Mouse (Mus musculus): Measurements from ENCODE around the gene Syngr4. TPM values are rescaled to one million over a fixed set of nuclear protein-coding genes. Genes with fewer than 3 reads are reported as not detected.

Gene Syngr4
- polyA plus RNA-seq, 1 experiment = 0.28 TPM

GRCm38 (mm10) chr7:45920583-45921241, 24.2 kb upstream of the Syngr4 start:
- no peak for DNase-seq (ENCODE audit: low read depth in 1 of 2, low spot score in 2 of 2)
- Histone ChIP-seq H3K4me3 (ENCODE audit: extremely low read depth, insufficient read depth, insufficient read length) (peak overlapping the region; percentile 72), H3K27ac (ENCODE audit: insufficient read depth, low read length) (peak overlapping the region; percentile 93), H3K27me3 (ENCODE audit: control insufficient read depth, insufficient read depth, low read length) (no peaks in the 10 kb centered on the region), H3K4me1 (ENCODE audit: control insufficient read depth, insufficient read depth, insufficient read length) (peaks cover 44% of the 10 kb centered on the region), H3K36me3 (ENCODE audit: control insufficient read depth, insufficient read depth, low read length) (peaks cover 7% of the 10 kb centered on the region)
- WGBS = 3% methylated on average over 9 of the region's 9 CpGs
- TF ChIP-seq POLR2A (IDR thresholded peaks at IDR 0.05; ENCODE audit: low read depth, low read length) (no peak), CTCF (IDR thresholded peaks at IDR 0.05; ENCODE audit: extremely low read depth, insufficient read depth, insufficient read length, insufficient replicate concordance) (no peak)

- Histone ChIP-seq H3K4me3 (ENCODE audit: extremely low read depth, insufficient read depth, insufficient read length) (peak overlapping the region; percentile 72), H3K36me3 (ENCODE audit: control insufficient read depth, insufficient read depth, low read length) (peaks cover 7% of the 10 kb centered on the region), H3K27me3 (ENCODE audit: control insufficient read depth, insufficient read depth, low read length) (no peaks in the 10 kb centered on the region), H3K27ac (ENCODE audit: insufficient read depth, low read length) (peak overlapping the region; percentile 93), H3K4me1 (ENCODE audit: control insufficient read depth, insufficient read depth, insufficient read length) (peaks cover 44% of the 10 kb centered on the region)
- TF ChIP-seq CTCF (IDR thresholded peaks at IDR 0.05; ENCODE audit: extremely low read depth, insufficient read depth, insufficient read length, insufficient replicate concordance) = no peak
- no peak for DNase-seq (ENCODE audit: low read depth in 1 of 2, low spot score in 2 of 2)
- 27% methylated on average over 4 of the region's 4 CpGs for WGBS
Measured at GRCm38 (mm10) chr7:45919761-45920160, 23.2 kb upstream of the Syngr4 start.

DNA sequence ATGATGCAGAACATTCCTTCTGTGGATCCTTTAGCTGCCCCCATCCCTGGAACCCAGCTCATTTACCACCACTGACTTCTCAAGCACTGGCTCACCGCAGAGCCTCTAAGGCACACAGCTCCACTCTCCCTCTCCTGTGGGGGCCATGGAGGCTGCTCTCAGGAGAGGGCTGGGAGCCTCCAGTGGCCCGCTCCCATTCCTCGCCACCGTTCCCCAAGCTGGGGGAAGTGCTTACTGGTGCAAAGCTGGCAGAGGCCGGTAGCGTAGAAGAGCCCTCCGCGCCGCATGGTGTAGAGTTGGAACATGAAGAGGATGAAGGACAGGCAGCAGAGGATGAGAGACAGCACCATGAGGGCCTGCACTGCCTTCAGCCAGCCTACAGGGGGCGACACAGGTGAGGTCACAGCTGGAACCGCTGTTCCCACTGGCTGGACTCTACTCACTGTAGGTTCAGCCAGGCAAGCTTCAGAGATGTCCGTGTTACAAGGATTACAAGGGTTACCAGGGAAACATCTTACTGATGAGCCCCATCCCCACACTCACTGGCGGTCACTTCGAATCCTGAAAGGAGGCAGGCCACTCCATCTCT, 22.7 kb upstream of the Syngr4 start:
- WGBS = 75% methylated on average over 14 of the region's 14 CpGs
- no peak for DNase-seq (ENCODE audit: low read depth in 1 of 2, low spot score in 2 of 2)
- Histone ChIP-seq H3K36me3 (ENCODE audit: control insufficient read depth, insufficient read depth, low read length) (peaks cover 7% of the 10 kb centered on the region), H3K4me3 (ENCODE audit: extremely low read depth, insufficient read depth, insufficient read length) (no peak overlapping the region; the same call in 1 of the 2 replicates), H3K27ac (ENCODE audit: insufficient read depth, low read length) (peak overlapping the region; percentile 93; the same call in 1 of the 2 replicates), H3K27me3 (ENCODE audit: control insufficient read depth, insufficient read depth, low read length) (no peaks in the 10 kb centered on the region), H3K4me1 (ENCODE audit: control insufficient read depth, insufficient read depth, insufficient read length) (peaks cover 42% of the 10 kb centered on the region)
- TF ChIP-seq CTCF (IDR thresholded peaks at IDR 0.05; ENCODE audit: extremely low read depth, insufficient read depth, insufficient read length, insufficient replicate concordance) = peak; percentile 79
- no peak for TF ChIP-seq POLR2A (IDR thresholded peaks at IDR 0.05; ENCODE audit: low read depth, low read length)

DNA sequence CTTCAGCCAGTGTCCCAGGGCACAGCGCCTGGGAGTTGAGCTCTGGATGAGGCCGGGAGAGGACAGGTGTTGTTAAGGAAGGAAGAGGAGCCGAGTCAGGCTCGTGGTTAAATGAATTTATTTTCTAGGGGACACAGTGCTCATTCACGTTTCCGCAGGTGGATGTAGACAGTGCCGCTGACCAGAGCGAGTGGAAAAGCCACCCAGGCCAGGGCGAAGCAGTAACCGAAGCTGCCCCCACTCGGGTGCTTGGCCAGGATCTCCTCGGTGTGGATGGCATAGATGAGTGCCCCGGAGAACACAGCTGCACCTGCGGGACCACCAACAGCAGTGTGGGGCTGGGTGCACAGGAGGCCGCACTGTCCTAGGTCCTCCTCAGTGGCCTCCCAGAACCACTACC, 21.4 kb upstream of the Syngr4 start:
- Histone ChIP-seq H3K4me1 (ENCODE audit: control insufficient read depth, insufficient read depth, insufficient read length) (peaks cover 41% of the 10 kb centered on the region), H3K27me3 (ENCODE audit: control insufficient read depth, insufficient read depth, low read length) (no peaks in the 10 kb centered on the region), H3K36me3 (ENCODE audit: control insufficient read depth, insufficient read depth, low read length) (peaks cover 7% of the 10 kb centered on the region), H3K4me3 (ENCODE audit: extremely low read depth, insufficient read depth, insufficient read length) (no peak overlapping the region), H3K27ac (ENCODE audit: insufficient read depth, low read length) (no peak overlapping the region)
- no peak for TF ChIP-seq POLR2A (IDR thresholded peaks at IDR 0.05; ENCODE audit: low read depth, low read length)
- TF ChIP-seq CTCF (IDR thresholded peaks at IDR 0.05; ENCODE audit: extremely low read depth, insufficient read depth, insufficient read length, insufficient replicate concordance) = no peak
- 72% methylated on average over 15 of the region's 15 CpGs for WGBS
- no peak for DNase-seq (ENCODE audit: low read depth in 1 of 2, low spot score in 2 of 2)

- no peak for DNase-seq (ENCODE audit: low read depth in 1 of 2, low spot score in 2 of 2)
- peaks cover 35% of the 10 kb centered on the region for H3K4me1 ChIP-seq (ENCODE audit: control insufficient read depth, insufficient read depth, insufficient read length)
- peak overlapping the region; percentile 57 for H3K27ac ChIP-seq (ENCODE audit: insufficient read depth, low read length)
- no peak for TF ChIP-seq CTCF (IDR thresholded peaks at IDR 0.05; ENCODE audit: extremely low read depth, insufficient read depth, insufficient read length, insufficient replicate concordance)
- no peak for TF ChIP-seq POLR2A (IDR thresholded peaks at IDR 0.05; ENCODE audit: low read depth, low read length)
- H3K4me3 ChIP-seq (ENCODE audit: extremely low read depth, insufficient read depth, insufficient read length) = no peak overlapping the region
- H3K36me3 ChIP-seq (ENCODE audit: control insufficient read depth, insufficient read depth, low read length) = peaks cover 7% of the 10 kb centered on the region
- H3K27me3 ChIP-seq (ENCODE audit: control insufficient read depth, insufficient read depth, low read length) = no peaks in the 10 kb centered on the region
- WGBS = 28% methylated on average over 13 of the region's 13 CpGs
Measured at GRCm38 (mm10) chr7:45917004-45917704, 20.6 kb upstream of the Syngr4 start.

DNA sequence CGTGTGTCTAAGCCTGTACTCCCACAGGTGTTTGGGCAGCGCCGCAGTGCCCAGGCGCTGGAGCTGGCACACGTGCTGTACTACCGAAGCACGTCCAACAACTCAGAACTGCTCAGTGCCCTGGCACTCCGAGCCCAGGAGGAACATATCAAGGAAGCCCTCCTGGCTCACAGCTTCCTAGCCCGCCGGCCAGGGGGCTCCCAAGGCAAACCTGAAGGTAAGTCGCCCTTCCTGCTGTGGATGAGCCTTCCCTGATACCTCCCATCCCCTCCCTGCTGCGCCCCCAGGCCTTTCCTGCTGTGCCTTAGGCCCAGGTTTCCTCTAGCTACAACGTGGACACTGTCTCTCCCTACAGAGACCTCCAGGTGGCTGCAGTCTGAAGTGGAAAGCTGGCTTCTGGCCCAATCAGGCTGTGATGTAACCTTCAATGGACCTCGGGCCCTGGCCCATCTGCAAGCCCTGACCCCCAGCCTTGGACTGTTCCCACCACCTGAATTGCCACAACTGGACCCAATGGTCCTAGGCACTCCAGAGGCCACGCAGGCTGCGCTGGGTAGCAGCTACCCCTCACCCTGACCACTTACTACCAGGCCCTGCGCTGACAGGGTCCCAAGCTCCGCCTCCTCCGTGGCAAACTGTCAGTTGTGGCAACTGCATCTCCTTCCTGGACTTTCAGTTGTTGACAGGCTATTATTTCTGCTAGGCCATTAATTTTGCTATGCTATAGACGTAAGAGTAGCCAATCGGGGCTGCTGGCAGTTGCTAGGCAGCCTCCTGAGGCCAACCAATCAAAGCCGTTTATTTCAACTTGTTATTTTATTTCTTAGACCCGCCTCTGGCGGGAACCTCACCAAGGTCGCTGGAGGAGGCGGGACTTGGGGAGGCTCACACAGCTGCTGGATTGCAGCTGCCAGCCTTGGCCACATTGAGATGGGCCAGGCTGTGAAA, 19.8 kb upstream of the Syngr4 start:
- Histone ChIP-seq H3K36me3 (ENCODE audit: control insufficient read depth, insufficient read depth, low read length) (peaks cover 7% of the 10 kb centered on the region), H3K4me1 (ENCODE audit: control insufficient read depth, insufficient read depth, insufficient read length) (peaks cover 28% of the 10 kb centered on the region; the same call in 1 of the 2 replicates), H3K27ac (ENCODE audit: insufficient read depth, low read length) (peak overlapping the region; percentile 54), H3K4me3 (ENCODE audit: extremely low read depth, insufficient read depth, insufficient read length) (peak overlapping the region; percentile 43), H3K27me3 (ENCODE audit: control insufficient read depth, insufficient read depth, low read length) (no peaks in the 10 kb centered on the region)
- 17% methylated on average over 26 of the region's 26 CpGs for WGBS
- TF ChIP-seq POLR2A (IDR thresholded peaks at IDR 0.05; ENCODE audit: low read depth, low read length) (no peak), CTCF (IDR thresholded peaks at IDR 0.05; ENCODE audit: extremely low read depth, insufficient read depth, insufficient read length, insufficient replicate concordance) (no peak)
- DNase-seq (ENCODE audit: low read depth in 1 of 2, low spot score in 2 of 2) = peak; percentile 69

All from spleen, adult 2 months (tissue).